Mouse (Mus musculus) layer of hippocampus, adult 11-12 months (tissue): ENCODE measurements at regions not wholly inside any gene's neighbourhood (a gene's known extent, or its start where the extent isn't known, plus 50 kb on each side); places are given as distances from the start of the nearest gene placed in this dataset.
A peak's percentile ranks its signal among the peaks of the same experiment; 100 is the strongest.

Experiments used
- DNase-seq: peaks from one replicate; pipeline ENCODE4 v3.0.0; 2022; ENCODE audit warnings: low spot score

GRCm38 (mm10) chr1:145707901-145708300, 786.7 kb upstream of the Brinp3 start:
- DNase-seq = peak; percentile 7
